Mouse (Mus musculus) embryonic stem cell, embryonic (primary cell): ENCODE measurements at regions not wholly inside any gene's neighbourhood (a gene's known extent, or its start where the extent isn't known, plus 50 kb on each side); places are given as distances from the start of the nearest gene placed in this dataset.
"Not testable (repeated sequence)": the region's sequence is repeated elsewhere in the genome, so short reads cannot be mapped to it uniquely, and the experiment has no call there.

Experiments
- CTCF ChIA-PET, 4 experiments: fragments of 300-600 bp in 2 of 4; fragments of 350-600 bp in 2 of 4; sonication (Branson Sonifier 250); formaldehyde crosslinking; loops; one replicate each; lab custom pipeline; 2022; ENCODE audit warnings: inconsistent platforms in 2 of 4; lab: Charles Lee
- POLR2A ChIA-PET, 4 experiments: fragments of 300-600 bp in 2 of 4; fragments of 350-600 bp in 2 of 4; sonication (Branson Sonifier 250); formaldehyde crosslinking; loops; one replicate each; lab custom pipeline; 2022; ENCODE audit warnings: antibody characterized with exemption in 4 of 4, inconsistent platforms in 1 of 4; lab: Charles Lee

- CTCF ChIA-PET: no interaction called here
Observed at GRCm38 (mm10) chr17:53087516-53087915, 375.6 kb downstream of the Efhb start.

GRCm38 (mm10) chr17:53082205-53082604 lies 380.9 kb downstream of the Efhb start:
- ChIA-PET CTCF (no interaction called here), POLR2A (no interaction called here)

More at GRCm38 (mm10) chr17:53087516-53087915, 375.6 kb downstream of the Efhb start:
- POLR2A ChIA-PET: interaction anchor here in 2 of 4 experiments (0.6 kb wide), 2 partner anchors 95 to 210 kb away, joined by 4 to 6 read pairs; no protein-coding TSS in a partner anchor

GRCm38 (mm10) chr17:53079281-53079680 lies 383.8 kb downstream of the Efhb start:
- CTCF ChIA-PET: not testable (repeated sequence)
- POLR2A ChIA-PET: interaction anchor here in 2 of 4 experiments (0.6 kb wide), 2 partner anchors 34 to 1023 kb away, joined by 3 read pairs; no protein-coding TSS in a partner anchor

- ChIA-PET CTCF (no interaction called here), POLR2A (interaction anchor here in 1 of 4 experiments (0.6 kb wide), 1 partner anchor 424 kb away, joined by 3 read pairs; no protein-coding TSS in a partner anchor)
Observed at GRCm38 (mm10) chr17:53061733-53062132, 401.4 kb downstream of the Efhb start.
